Mouse (Mus musculus) megakaryocyte, embryonic 14.5 days (primary cell): ENCODE results near the gene Ntm.

Experiments
- FLI1 ChIP-seq: IDR thresholded peaks from 2 replicates; pipeline ENCODE4 v1.6.1; 2012; ENCODE audit warnings: low read length, inconsistent platforms, mixed read lengths
- GATA1 ChIP-seq: IDR thresholded peaks from 3 replicates; pipeline ENCODE4 v1.6.1; 2012; ENCODE audit warnings: mixed read lengths, low read length, inconsistent platforms, borderline replicate concordance

DNA sequence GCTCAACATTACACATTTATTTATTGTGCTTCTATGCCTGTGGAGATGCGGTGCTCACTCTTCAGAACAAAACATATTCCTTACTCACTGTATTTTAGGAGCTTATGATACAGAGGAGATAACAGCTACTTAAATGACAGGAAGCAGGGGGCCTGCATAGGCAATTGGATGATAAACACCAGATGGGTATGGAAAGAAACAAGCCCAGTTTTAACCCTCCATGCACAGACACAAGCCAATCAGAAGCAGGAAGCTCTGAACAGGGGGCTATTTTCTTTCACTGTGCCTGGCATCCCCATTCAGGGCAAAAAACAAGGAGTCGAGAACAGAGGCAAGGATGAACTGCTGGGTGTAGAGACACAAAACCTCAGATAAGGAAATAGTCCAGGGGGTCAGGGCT lies 768.7 kb downstream of the Ntm start:
- TF ChIP-seq FLI1 = no peak
- no peak for TF ChIP-seq GATA1
